Mouse (Mus musculus): ENCODE results near the gene Chst5.

Gene Chst5

DNA sequence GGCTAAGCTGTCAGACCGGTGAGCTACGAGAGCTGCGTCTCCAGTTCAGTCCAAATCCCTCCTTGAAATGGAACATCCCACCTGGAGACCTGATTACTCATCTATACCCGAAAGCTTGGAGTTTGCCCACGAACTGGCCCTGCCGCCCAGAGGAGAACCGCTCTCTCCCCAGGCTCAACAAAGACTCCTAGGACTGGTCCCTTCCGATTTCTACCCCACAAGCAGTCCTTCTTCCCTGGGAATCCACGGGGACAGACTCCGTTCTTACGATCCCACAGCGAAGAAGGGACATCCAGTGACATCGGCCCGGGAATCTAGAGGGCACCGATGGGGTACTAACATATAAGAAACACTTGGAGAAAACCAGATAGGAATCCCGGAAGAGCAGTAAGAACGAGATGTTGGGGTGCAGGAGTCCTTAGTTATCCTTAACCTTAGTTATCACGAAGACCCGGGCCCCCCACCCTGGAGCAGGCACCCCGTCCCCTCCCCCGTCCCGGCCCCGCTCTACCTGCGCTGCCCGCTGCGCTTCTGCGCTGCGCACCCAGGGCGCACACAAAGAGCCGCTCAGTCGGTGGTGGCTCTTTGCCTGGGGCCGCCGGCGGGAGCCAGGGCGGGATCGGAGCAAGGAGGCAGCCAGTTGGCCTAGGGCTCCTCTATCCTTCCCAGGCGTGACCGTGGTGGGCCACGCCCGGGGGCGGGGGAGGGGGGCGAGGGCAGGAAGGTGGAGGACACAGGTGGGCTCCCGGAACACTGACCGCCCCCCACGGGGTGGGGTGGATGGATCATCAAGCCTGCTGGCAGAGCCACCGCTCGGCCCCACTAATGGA, at the start of gene Chst5:
TSS of gene Chst5 (minus strand) at position 827 of the 830 bp plus-strand sequence.
- peak; percentile 72 for DNase-seq (ENCODE audit: low read depth, low spot score)

DNA sequence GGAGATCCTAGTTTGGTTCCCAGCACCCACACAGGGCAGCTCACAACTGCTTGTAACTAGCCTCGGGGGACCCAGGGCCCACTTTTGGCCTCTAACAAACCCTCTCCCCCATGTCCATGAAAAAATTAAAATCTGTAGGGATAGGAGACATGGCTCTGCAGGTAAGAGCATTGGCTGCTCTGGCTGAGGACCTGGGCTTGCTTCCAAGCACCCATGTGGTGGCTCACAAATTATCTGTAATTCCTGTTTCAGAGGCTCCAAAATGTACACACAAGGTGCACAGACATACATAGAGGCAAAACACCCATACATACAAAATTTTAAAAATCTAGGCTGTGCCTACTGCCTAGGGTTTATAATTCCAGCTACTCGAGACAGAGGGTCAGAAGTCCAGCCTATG, 47.0 kb upstream of the Chst5 start:
- no peak for DNase-seq (ENCODE audit: low read depth, low spot score)

DNA sequence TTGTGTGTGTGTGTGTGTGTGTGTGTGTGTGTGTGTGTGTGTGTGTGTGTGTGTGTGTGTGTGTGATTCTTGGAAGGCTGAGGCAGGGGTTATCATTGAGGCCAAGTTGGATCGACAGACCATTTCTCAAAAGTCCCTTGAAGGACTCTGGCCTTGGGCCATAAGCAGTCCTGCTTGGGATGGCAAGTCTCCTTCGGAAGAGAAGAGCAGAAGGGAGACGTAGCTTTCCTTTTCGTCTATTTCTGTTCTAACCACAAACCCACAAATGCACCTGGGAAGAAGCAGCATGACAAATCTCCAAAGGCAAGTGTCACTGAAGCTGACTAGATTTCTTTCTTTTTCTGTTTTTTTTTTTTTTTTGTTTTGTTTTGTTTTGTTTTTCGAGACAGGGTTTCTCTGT, 45.6 kb upstream of the Chst5 start:
- no peak for DNase-seq (ENCODE audit: low read depth, low spot score)

DNA sequence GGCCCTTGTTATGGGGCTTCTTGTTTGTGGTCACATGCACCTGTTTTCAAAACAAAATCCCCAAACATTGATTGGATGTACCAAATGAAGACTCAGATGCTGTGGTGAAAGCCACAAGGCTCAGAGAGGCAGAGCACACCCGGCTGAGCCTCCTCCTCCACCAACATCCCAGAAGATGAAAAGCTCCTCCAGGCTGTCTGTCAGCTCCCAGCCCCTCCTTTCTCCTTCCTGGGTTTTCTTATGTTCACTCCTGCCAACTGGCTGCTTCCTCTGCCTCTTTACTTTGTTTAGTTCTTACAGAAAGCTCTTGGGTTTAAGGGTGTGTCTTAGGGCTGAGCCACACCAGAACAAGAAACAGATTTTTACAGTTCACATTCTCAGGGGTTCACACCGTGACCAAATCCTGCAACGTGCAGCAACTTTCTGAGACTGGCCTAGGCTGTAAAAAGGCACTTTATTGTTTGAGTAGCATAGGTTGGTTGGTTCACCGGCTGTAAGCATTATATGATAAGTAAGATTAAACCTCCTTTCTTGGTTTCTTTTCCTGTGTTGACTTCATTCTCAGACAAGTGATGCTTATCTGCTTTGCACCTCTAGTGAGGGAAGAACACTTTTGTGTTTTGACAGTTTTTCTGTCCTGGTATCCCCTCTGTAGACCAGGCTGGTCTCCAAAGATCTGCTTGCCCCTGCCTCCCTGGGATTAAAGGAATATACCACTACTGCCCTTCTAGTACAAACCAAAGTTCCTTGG, 44.8 kb upstream of the Chst5 start:
- DNase-seq (ENCODE audit: low read depth, low spot score) = peak; percentile 27

DNA sequence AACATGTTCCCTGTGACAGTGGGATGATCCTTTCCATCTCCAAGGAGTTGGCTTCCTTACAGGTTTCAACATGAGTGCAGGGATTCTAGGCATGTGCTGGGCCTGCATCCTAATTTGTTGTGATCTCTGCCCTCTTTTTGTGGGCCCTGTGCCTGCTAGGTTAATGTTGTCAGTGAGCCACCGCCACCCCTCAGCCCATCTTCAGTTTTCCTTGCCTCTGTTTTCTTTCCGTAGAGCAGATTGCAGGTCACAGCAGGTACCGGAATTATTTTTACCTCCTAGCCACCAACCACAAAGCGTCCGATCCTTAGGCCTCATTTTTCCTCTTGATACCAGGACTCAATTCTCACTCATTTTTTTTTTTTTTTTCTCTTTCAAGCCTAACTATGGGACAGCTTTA, 41.7 kb upstream of the Chst5 start:
- DNase-seq (ENCODE audit: low read depth, low spot score) = no peak

DNA sequence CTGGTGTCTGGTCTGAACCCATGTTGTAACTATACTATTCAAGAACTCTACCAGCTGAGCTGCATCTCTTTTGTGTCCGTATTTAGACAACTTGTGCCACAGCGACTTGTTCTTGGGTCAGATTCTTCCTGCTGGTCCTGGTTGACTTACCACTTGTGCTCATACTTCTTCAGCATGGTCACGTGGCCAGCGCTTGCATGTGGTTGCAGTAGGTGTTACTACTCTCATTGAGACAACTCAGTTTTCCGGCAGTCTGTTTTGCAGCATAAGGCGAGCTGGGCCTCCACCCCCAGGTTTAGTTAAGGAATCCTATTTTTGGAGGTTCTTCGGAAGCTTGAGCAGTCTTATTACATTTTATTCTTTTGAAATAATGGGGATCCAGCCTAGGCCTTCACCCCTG, 41.1 kb upstream of the Chst5 start:
- DNase-seq (ENCODE audit: low read depth, low spot score) = peak; percentile 39

DNA sequence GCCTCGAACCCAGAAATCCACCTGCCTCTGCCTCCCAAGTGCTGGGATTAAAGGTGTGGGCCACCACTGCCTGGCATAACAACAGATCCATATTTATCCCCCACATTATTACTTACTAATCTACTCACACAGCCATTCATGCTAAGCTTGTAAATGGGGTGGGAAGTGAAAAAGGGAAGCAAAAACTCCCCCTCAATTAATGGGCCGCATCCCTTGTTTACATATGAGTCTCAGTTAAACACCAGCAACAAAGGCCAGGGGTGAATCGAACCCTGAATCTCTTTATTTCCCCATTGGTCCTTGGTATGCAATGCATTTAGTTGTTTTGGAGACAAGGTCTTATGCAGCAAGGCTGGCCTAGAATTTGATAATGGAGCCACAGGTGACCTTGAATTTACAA, 40.6 kb upstream of the Chst5 start:
- DNase-seq (ENCODE audit: low read depth, low spot score) = no peak

DNA sequence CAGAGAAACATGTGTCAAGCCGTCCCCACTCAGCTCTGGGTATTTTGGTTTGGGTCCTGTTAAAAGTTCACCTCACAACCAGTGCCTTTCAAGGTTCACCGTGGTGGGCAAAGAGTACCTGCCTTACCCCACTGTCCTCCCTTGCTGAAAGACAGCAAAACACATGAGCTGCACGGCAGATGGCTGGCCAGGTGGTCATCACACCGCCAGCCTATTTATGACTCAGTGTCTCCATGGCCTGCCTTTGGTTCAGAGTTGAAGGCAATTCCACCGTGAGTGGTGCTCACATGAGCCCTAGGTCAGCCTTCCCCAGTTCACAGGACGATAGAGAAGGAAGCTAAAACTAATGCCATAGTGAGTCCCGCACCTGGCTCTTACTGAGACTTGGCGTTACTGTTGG, 37.7 kb upstream of the Chst5 start:
- DNase-seq (ENCODE audit: low read depth, low spot score) = no peak

DNA sequence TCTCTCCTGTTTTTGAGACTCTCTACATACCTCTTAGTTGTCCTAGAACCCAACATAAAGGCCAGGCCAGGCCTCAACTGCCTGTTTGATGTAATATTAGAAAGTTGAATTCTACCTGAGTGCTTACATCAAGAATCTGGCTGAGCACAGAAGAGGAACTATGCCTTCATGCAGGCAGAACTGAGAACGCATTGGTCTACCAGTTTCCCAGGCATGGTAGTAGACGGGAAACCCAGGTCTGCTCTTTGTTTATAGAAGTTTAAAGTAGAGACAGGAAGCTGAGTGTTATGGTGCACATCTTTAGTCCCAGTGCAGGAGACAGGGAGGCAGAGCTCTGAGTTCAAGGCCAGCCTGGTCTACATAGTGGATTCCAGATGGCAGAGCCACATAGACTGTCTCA, 36.9 kb upstream of the Chst5 start:
- no peak for DNase-seq (ENCODE audit: low read depth, low spot score)

DNA sequence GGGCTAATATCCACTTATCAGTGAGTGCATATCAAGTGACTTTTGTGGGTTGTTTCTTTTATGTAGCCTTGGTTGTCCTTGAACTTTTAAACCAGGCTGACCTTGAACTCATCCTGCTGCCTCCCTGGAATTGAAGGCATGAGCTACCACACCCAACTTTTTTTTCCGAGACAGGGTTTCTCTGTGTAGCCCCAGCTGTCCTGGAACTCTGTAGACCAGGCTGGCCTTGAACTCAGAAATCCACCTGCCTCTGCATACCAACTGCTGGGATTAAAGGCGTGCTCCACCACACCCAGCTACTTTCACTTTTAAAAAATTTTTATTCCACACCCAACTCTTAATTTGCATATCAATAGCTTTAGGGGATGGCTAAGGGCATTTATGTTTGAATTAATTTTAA, 33.3 kb upstream of the Chst5 start:
- DNase-seq (ENCODE audit: low read depth, low spot score) = peak; percentile 90

DNA sequence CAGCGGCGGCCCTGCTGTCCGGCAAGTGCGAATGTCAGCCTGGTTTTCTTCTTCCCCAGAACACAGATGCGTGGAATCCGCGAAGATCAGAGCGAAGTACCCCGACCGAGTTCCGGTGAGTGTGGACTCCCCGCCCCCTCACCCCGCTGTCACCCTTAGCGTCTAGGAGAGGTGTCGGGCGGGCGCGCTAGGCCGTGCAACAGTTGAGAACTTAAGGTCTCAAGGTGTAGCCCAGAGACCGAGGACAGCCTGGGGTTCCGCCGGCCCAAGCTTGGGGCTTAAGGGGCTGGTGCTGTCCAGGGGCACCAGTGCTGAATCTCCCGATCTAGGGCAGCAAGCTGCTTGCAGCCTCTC, 30.8 kb upstream of the Chst5 start:
- DNase-seq (ENCODE audit: low read depth, low spot score) = peak; percentile 78

DNA sequence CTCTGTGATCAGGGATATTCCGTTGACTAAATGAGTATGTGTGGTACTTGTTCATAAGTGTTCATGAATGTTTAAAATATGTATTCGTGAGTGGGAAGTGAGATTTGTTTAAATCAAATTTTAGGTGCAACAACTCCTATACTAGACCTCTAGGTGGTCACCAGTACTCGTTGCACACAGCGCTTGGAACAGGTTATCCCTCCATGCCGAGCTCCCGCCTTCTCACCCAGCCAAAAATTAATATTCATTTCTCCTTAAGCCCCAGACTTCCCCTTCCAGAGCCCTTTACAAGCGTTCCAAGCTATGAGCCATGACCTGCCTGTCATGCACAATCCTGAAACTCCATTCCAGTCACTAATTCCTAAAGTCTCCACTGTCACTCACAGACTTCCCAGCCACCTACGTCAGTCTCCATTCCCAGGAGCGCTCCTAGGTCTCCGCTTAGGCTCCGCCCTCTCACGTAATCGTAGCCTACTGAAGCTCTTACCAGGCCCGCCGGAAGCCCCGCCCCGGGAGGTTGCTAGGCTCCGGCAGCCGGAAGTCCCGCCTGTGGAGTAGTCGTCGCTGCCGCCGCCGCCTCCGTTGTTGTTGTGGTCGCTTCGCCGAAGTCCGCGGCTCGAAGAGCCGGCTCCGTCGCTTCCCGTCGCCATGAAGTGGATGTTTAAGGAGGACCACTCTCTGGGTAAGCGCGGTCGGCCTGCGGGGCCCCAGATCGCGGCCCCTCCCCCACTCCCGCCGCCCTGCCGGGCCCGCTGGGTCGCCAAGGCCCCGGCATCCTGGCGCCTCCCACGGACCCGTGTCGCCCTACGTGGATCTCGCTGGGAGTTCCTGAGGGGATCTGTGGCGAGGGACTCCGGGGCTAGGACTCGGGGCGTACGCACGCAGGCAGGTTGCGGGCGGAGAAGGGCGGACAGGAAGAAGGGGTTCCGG, 30.2 kb upstream of the Chst5 start, which contains the start of gene Gabarapl2:
TSS of gene Gabarapl2 (plus strand) at position 533 of the 930 bp plus-strand sequence.
- DNase-seq (ENCODE audit: low read depth, low spot score) = peak; percentile 99

DNA sequence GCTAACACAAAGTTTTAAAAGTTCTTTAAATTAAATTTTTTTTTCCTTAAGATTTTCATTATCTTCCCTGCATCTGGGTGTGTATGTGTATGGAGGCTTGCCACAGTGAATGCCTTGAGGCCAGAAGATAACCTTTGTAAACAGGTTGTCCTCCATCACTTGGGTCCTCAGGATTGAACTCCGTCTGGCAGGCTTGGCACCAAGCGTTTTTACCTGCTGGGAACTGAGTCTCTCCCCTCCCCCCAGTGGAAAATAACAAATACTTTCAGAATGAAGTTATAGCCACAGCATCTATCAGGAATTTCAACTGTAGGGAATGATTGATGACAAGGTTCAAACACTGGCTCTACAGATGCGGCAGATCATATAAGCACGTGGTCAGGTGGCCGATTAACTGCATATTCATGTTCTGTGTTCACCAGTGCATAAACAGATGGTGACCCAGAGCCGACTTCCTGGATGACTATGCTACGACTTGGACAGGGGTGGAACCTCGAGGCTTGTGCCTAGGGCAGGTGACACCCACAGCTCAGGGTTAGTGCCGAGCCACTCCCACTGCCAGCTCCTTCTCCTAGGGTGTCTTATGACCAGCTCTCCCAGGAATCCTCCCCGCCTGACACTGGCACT, 29.4 kb upstream of the Chst5 start:
- DNase-seq (ENCODE audit: low read depth, low spot score) = peak; percentile 88

DNA sequence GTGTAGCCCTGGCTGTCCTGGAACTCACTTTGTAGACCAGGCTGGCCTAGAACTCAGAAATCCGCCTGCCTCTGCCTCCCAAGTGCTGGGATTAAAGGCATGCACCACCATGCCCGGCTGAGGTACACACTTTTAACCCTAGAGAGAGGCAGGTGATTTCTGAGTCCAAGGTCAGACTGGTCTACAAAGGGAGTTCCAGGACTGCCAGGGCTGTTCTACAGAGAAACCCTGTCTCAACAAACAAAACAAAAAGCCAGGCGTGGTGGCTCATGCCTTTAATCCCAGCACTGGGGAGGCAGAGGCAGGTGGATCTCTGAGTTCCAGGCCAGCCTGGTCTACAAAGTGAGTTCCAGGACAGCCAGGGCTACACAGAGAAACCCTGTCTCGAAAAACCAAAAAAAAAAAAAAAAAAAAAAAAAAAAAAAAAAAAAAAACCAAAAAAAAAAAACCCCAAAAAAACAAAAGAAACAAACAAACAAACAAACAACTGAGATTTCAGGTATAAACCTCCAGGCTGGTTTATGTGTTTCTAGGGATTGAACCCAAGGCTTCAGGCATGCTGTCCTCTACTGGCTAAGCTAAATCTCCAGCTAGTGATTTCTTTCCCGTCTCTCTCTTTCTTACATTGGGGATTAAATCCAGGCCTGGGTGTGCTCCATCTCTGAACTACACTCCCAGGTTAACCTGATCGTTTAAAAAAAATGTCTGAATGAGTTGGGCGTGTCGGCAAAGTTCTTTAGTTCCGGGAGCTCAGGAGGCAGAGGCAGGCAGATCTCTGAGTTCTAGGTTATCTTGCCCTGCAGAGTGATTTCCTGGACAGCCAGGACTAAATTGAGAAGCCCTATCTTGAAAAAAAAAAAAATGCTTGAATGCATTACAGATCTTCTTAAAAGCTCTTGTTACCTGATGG, 28.1 kb upstream of the Chst5 start:
- DNase-seq (ENCODE audit: low read depth, low spot score) = peak; percentile 78

DNA sequence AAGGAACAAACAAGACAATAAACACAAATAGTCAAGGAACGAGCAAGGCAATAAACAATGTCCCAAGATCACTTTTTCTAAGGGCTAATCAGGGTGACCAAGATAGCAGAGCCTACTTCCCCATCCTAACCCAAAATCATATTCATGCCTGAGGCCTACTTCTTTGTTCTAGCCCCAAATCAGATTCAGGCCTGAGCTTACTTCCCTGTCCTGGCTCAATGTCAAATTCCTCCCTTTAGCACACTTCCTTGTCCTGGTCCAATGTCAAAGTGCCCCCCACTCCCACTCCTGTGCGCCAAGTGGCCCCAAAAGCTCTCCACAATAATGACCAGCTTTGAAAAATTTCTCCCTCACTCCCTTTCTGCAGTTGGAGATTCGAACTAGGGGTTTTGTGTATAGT, 26.9 kb upstream of the Chst5 start:
- DNase-seq (ENCODE audit: low read depth, low spot score) = peak; percentile 34

DNA sequence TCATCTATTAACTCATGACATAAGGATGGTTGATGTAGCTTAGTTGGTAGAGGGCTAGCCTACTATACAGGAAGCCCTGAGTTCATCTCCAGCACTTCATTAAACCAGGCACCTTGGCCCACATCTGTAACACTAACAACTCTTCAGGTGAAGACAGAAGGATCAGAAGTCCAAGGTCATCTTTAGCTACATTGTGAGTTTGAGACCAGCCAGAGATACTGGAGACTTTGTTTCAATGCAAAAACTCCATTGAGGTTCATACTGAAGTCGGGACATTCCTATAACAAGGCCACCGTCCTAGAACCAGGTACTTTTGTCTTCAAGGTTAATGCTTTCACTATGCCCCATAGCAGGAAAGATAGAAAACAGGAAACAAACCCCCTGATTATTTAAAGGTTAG, 24.0 kb upstream of the Chst5 start:
- DNase-seq (ENCODE audit: low read depth, low spot score) = peak; percentile 23

DNA sequence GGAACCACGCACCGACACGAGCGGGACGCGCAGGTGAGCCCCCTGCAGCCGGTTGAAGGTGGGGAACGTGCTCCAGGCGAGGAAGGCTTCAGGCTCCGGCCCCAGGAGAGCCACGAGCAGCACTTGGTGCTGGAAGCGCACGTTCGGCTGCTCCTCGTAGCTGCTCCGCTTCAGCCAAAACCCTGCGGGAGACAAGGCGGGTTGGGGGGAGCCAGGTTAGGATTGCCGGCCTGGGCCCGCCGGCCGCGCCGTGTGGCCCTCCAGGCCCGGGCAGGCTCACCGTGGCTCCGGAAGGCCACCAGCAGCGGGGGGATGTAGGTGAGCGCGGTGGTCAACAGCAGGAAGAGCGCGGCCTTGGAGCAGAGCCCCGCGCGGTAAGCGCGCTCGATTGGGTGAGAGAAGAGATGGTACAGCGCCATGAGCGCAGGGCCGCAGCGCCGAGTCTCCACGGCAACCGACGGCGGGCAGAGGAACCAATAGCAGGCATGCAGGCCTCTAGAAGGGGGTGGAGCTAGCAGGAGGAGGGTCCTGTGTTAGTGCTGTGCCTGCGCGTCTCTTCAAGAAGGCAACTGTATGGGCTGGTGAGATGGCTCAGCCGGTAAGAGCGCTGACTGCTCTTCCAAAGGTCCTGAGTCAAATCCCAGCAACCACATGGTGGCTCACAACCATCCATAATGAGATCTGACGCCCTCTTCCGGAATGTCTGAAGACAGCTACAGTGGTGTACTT, 23.3 kb upstream of the Chst5 start, which contains the start of gene Tmem231:
TSS of gene Tmem231 (minus strand) at position 534 of the 729 bp plus-strand sequence.
- peak; percentile 98 for DNase-seq (ENCODE audit: low read depth, low spot score)

DNA sequence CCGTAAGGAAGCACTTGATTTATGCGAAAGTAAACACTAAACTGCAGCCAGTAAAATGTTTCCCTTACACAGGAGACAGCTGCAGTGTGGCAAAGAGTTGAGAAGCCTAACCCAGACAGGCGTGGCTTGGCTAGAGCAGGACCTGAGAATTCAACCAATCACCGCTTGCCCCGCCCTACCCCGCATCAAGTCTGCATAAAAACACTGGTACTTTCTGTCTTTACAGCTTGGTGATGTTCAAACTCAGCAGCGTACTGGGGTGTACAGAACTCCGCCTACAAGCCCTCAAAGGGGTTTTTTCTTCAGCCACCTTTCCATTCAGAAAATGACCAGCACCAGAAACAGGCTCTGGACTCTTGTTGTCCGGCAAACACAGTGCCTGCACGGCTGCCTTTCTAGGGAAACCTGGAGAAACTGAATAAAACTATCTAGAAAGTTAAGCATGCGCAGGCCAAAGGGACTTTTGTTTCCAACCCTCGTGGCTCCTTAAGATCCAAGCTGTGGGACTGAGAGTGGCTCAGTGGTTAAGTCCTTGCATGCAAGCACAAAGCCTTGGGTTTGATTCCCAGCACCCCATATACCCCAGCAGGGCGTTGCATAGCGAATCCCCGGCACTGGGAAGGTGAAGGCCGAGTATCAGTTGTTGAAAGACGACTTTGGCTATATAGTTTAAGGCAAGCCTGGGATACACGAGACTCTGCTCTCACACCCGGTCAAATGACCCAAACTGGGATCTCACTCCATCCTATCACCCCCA, 22.5 kb upstream of the Chst5 start:
- DNase-seq (ENCODE audit: low read depth, low spot score) = peak; percentile 91

DNA sequence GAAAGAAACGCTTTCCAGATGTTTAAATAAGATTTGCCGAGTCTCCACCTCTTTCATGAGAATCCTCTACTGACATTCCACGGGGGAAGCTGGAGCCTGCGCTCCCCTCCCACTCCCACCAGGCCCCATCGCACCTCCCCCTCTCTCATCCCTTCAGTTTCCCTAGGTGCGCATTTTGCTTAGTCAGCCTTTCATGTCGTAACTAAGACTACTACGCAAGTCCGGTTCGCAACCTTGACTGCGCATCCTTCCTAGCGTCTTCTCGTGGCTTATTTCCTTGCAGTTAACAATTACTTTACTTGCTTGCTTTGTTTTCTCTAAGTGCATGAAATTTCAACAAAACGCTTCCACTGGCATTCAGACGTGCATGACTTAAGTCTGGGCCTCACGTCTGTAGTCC, 21.5 kb upstream of the Chst5 start:
- peak; percentile 56 for DNase-seq (ENCODE audit: low read depth, low spot score)

All from ZHBTc4 (cell line).